Mouse (Mus musculus): ENCODE results near the gene Mrps34. TPM values are rescaled to one million over a fixed set of nuclear protein-coding genes. Genes with fewer than 3 reads are reported as not detected.

Gene Mrps34
- total and polyA plus RNA-seq, 3 experiments = 56.5 to 80.5 (median 57.2) TPM

DNA sequence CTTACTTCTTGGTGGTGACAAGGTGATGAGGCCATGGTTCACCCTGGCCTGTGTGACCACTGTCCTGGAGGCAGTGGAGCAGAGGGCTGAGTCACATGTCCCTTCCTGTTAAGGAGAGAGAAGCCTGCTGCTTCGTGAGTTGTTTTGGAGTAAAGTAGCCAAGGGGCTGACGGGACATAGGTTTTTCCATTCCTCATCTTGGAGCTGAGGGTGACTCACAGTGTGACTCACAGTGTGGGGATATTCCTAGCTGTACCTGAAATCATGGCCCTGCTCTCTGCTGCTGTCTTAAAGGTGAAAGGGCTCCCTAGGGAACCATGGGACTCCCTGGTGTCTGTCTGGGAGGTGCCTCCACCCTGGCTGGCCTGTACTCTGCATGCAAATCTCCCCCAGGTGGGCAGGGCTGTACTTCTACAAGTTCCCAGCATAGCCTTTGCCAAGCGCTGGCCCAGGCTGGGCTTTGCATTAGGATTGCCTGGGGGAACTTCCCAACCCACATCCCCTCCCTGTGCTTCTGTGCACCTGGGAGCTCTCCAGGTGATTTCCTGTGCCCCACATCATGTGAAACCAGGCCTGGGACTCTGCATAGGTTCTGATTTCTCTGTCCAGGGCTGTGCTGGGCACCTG is 39.0 kb upstream of the Mrps34 start:
- peaks cover 16 to 56% of the 10 kb centered on the region in 2 experiments for H3K4me1 ChIP-seq (ENCODE audit: control insufficient read depth in 1 of 2, insufficient read depth in 2 of 2)
- in situ Hi-C loops (cut with MboI; ENCODE audit: low pct_ligation_motif_present, low pct_unique_long_range_greater_than_20kb, low sequenced_read_pairs) (no loop called here), dilution Hi-C loops (cut with MboI; ENCODE audit: extremely low pct_ligation_motif_present, extremely low pct_unique_long_range_greater_than_20kb, low sequenced_read_pairs) (no loop called here)
- DNase-seq (ENCODE audit: extremely low read depth) = peak; percentile 69
- no peaks in the 10 kb centered on the region for H3K9me3 ChIP-seq (replicated peaks; ENCODE audit: low read length)
- TF ChIP-seq USF1 (IDR thresholded peaks at IDR 0.05; ENCODE audit: low read depth, low read length) (0 out of 2 replicates have a peak, but pooled peaks have one; percentile 4), ETS1 (conservative IDR thresholded peaks at IDR 0.05; ENCODE audit: low read depth, low read length) (peak; percentile 81), IRF4 (IDR thresholded peaks at IDR 0.05; ENCODE audit: low read depth, low read length) (peak; percentile 61), ZMIZ1 (IDR thresholded peaks at IDR 0.05; ENCODE audit: low read depth, low read length) (no peak), UBTF (IDR thresholded peaks at IDR 0.05; ENCODE audit: low read depth, low read length) (no peak), BHLHE40 (IDR thresholded peaks at IDR 0.05; ENCODE audit: low read depth, low read length) (peak; percentile 8; the same call in 1 of the 2 replicates), MYC (IDR thresholded peaks at IDR 0.05; ENCODE audit: low read depth, low read length) (0 out of 2 replicates have a peak, but pooled peaks have one; percentile 9), EP300 (IDR thresholded peaks at IDR 0.05; ENCODE audit: low read length) (peak; percentile 31; the same call in 1 of the 2 replicates), MEF2A (IDR thresholded peaks at IDR 0.05; ENCODE audit: borderline replicate concordance, low read depth, low read length) (peak; percentile 18; the same call in 1 of the 2 replicates)
- no peak overlapping the region for H3K4me3 ChIP-seq (replicated peaks in 1 of 3; ENCODE audit: low read depth in 2 of 3, low read length in 2 of 3, poor library complexity in 1 of 3)
- H3K36me3 ChIP-seq (replicated peaks in 1 of 2; ENCODE audit: control insufficient read depth in 1 of 2, insufficient read depth in 1 of 2, low read length in 1 of 2) = peaks cover 27 to 47% of the 10 kb centered on the region in 2 experiments
- peak overlapping the region; percentile 12 for H3K27ac ChIP-seq (ENCODE audit: insufficient read depth, low read depth)
- no peak overlapping the region for H3K9ac ChIP-seq (ENCODE audit: insufficient read depth, low read depth)
- peaks cover 7% of the 10 kb centered on the region for H3K27me3 ChIP-seq (replicated peaks)
- no peaks in the 10 kb centered on the region; the same call in 1 of the 2 replicates for H3K79me2 ChIP-seq (replicated peaks; ENCODE audit: control insufficient read depth, extremely low read depth, insufficient read depth, poor library complexity, severe bottlenecking)
- H3K4me2 ChIP-seq (ENCODE audit: insufficient read depth, low read depth, poor library complexity, severe bottlenecking) = no peak overlapping the region; the same call in 1 of the 2 replicates

DNA sequence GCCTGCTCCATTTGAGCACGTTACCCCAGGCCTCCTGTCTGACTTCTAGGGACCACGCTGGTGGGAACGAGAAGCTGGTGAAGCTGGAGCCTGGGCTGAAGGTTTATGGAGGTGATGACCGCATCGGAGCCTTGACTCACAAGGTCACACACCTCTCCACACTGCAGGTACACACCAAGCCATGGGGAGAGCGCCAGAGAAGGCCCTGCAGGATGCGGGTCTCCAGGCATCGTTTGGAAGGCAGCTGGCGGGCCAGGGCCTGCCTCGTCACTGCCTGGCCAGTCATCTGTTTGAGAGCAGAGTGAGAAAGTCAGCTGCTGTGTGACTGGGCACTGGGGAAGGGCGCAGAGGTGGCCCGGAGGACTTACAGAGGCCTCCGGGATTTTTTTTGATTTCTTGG is 38.3 kb upstream of the Mrps34 start:
- H3K4me2 ChIP-seq (ENCODE audit: insufficient read depth, low read depth, poor library complexity, severe bottlenecking) = no peak overlapping the region
- TF ChIP-seq ZC3H11A (IDR thresholded peaks at IDR 0.05; ENCODE audit: low read depth, low read length) (no peak), UBTF (IDR thresholded peaks at IDR 0.05; ENCODE audit: low read depth, low read length) (no peak), HCFC1 (IDR thresholded peaks at IDR 0.05; ENCODE audit: low read depth, low read length) (no peak), CTCF (conservative IDR thresholded peaks at IDR 0.05 in 1 of 2, IDR thresholded peaks at IDR 0.05 in 1 of 2; ENCODE audit: low read depth in 2 of 2, low read length in 2 of 2) (no peak), MAX (IDR thresholded peaks at IDR 0.05; ENCODE audit: low read length) (no peak), RAD21 (IDR thresholded peaks at IDR 0.05; ENCODE audit: low read depth, low read length) (no peak)
- DNase-seq (ENCODE audit: extremely low read depth) = no peak
- H3K27me3 ChIP-seq (replicated peaks) = peaks cover under 1% of the 10 kb centered on the region
- no peak overlapping the region for H3K4me3 ChIP-seq (replicated peaks in 1 of 3; ENCODE audit: low read depth in 2 of 3, low read length in 2 of 3, poor library complexity in 1 of 3)
- in situ Hi-C loops (cut with MboI; ENCODE audit: low pct_ligation_motif_present, low pct_unique_long_range_greater_than_20kb, low sequenced_read_pairs) = no loop called here
- H3K9ac ChIP-seq (ENCODE audit: insufficient read depth, low read depth) = no peak overlapping the region
- peaks cover 33 to 53% of the 10 kb centered on the region in 2 experiments for H3K36me3 ChIP-seq (replicated peaks in 1 of 2; ENCODE audit: control insufficient read depth in 1 of 2, insufficient read depth in 1 of 2, low read length in 1 of 2)
- H3K27ac ChIP-seq (ENCODE audit: insufficient read depth, low read depth) = no peak overlapping the region
- H3K9me3 ChIP-seq (replicated peaks; ENCODE audit: low read length) = no peaks in the 10 kb centered on the region
- dilution Hi-C loops (cut with MboI; ENCODE audit: extremely low pct_ligation_motif_present, extremely low pct_unique_long_range_greater_than_20kb, low sequenced_read_pairs) = no loop called here
- no peaks in the 10 kb centered on the region; the same call in 1 of the 2 replicates for H3K79me2 ChIP-seq (replicated peaks; ENCODE audit: control insufficient read depth, extremely low read depth, insufficient read depth, poor library complexity, severe bottlenecking)
- peaks cover 16 to 50% of the 10 kb centered on the region in 2 experiments for H3K4me1 ChIP-seq (ENCODE audit: control insufficient read depth in 1 of 2, insufficient read depth in 2 of 2)
